Mouse (Mus musculus) CD4-positive naive resting alpha-beta T cell, adult 76 days (primary cell): ENCODE results near the gene Mrps35. TPM values are rescaled to one million over a fixed set of nuclear protein-coding genes. Genes with fewer than 3 reads are reported as not detected.

Experiments
- total RNA-seq: library from RNA; stranded (reverse); gene quantifications from one replicate; pipeline ENCODE4 v1.2.4, GENCODE M21; 2023

The Mrps35 gene
- total RNA-seq = 57.7 TPM

DNA sequence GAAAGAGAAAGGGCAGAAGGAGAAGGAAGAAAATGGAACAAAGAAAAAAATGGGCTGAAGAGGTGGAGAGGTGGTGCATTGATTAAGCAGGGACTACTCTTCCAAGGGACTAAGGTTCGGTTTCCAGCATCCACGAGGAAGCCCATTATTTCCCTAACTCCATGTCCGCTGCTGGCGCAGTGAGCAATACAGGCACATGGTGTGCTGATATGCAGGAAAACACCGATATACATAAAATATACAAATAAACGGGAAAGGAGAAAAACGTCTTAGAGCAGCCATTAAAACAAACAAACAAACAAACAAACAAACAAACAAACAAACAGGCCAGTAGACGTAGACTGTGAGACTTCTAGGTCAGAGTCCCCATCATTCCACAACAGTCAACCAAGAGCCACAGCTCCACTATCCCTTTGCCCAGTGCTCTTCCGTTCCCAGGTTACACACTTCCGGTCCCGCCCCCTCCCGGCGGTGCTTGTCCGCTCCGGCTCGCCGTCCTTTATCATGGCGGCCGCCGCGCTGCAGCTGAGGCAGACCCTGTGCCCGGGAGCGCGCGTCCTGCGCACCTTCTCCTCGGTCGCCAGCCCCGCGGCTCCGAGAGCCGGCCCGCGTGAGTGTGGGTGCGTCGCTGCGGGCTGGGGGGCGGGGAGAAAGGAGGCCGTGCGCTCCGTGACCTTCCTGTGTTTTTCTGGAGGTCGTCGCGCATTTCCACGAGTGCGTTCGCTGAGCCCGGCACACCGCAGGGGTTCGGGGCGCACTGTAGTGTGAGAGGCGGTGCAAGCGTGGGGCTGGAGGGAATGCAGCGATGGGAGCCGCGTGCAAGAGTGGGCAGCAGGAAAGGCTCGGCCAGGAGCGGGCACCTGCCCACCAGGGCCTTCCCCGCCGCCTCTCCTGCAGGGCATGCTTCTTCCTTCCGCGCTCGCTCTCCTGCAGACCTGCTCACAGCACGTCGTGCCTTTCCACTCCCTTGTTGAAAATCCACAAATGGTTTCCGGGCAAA is at the start of gene Mrps35:
Gene Mrps35 (plus strand): TSS at position 474 of the 1,000 bp plus-strand sequence.

GRCm38 (mm10) chr6:147032303-147032925 is 10.2 kb upstream of the Mrps35 start, which contains the start of gene Rep15:
Rep15 (plus strand) TSS chr6:147032584.

DNA sequence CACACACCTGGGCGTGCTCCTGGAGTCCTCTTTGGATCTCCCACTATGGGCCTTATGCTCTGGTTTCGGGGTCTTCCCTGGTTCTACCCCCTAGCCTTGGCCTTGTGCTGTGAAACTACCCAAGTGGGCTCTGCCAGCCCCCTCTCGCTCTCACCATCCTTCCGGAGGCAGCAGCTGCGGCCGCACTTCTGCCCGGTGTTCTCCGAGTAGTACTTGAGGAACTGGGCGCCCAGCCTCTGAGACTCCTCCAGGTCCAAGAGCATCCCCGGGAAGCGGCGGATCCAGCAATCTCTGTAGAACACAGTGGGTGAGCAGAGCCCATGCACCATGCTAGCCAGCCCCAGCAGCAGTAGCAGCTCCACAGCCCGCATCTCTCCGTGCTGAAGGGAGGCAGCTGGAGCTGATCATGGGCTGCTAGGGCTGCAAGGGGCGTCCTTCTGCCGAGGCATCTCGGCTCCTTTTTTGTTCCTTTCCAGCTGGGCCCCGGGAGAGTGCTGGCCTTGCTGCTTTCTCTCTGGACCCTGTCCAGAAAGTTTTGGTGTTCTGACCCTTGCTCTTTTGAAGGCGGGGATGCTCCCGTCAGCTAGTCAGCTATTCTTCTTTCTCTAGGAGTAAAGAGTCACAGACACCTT is 44.1 kb downstream of the Mrps35 start, which contains the start of gene Mansc4:
Gene Mansc4 (minus strand): TSS at position 439 of the 632 bp plus-strand sequence.

GRCm38 (mm10) chr6:147091136-147092120 is 48.9 kb downstream of the Mrps35 start, which contains the start of gene Klhl42:
Klhl42 (plus strand) TSS chr6:147091379.

Other genes starting within 250 kb of the Mrps35 start
- gene Arntl2, start 246.7 kb upstream of the Mrps35 start, total RNA-seq = 0.41 TPM
- not detected for gene Smco2, start 192.7 kb upstream of the Mrps35 start, total RNA-seq
- 9.2 TPM for gene Ppfibp1, start 154.3 kb upstream of the Mrps35 start, total RNA-seq
- not detected for gene 1700034J05Rik, start 88.3 kb upstream of the Mrps35 start, total RNA-seq
- 0.35 TPM for gene Rep15, start 10.2 kb upstream of the Mrps35 start, total RNA-seq
- gene Mansc4, start 44.3 kb downstream of the Mrps35 start, total RNA-seq = not detected
- 8.0 TPM for gene Klhl42, start 48.6 kb downstream of the Mrps35 start, total RNA-seq
- 0.94 TPM for gene Pthlh, start 221.4 kb downstream of the Mrps35 start, total RNA-seq